Mouse (Mus musculus): Measurements from ENCODE around the gene Sgk1. TPM values are rescaled to one million over a fixed set of nuclear protein-coding genes. Genes with fewer than 3 reads are reported as not detected.

The Sgk1 gene
- polyA plus RNA-seq, 1 experiment from 2014 or later: 16.3 TPM

Other genes starting within 250 kb of the Sgk1 start
- gene 4930444G20Rik, start 185.9 kb downstream of the Sgk1 start, polyA plus RNA-seq (2015; fragmentation: Nextera tagmentation; extraction: Ambion mirVana): not detected in 2 replicates